Mouse (Mus musculus): ENCODE data around the gene Ctbp1. TPM values are rescaled to one million over a fixed set of nuclear protein-coding genes. Genes with fewer than 3 reads are reported as not detected.

Ctbp1 gene
- total RNA-seq, 2 experiments from 2014 or later = 208 to 209 TPM

GRCm38 (mm10) chr5:33247387-33247786, 27.4 kb downstream of the Ctbp1 start:
- DNase-seq (ENCODE audit: low spot score) = no peak
- intact Hi-C loops (cut with DNase I) = loop anchor here (1.0 kb wide), 1 partner anchor 44 kb away; no protein-coding TSS in a partner anchor

- DNase-seq (ENCODE audit: low spot score) = peak; percentile 76
- intact Hi-C loops (cut with DNase I) = no loop called here
These were observed 29.1 kb downstream of the Ctbp1 start for GRCm38 (mm10) chr5:33245701-33246100.

GRCm38 (mm10) chr5:33244377-33244920, 30.3 kb downstream of the Ctbp1 start:
- no peak for DNase-seq (ENCODE audit: low spot score)
- intact Hi-C loops (cut with DNase I) = no loop called here

GRCm38 (mm10) chr5:33239934-33240333, 34.9 kb downstream of the Ctbp1 start:
- intact Hi-C loops (cut with DNase I) = no loop called here
- no peak for DNase-seq (ENCODE audit: low spot score)

GRCm38 (mm10) chr5:33239111-33239714, 35.6 kb downstream of the Ctbp1 start:
- intact Hi-C loops (cut with DNase I) = no loop called here
- DNase-seq (ENCODE audit: low spot score) = no peak

GRCm38 (mm10) chr5:33238256-33238645, 36.5 kb downstream of the Ctbp1 start:
- DNase-seq (ENCODE audit: low spot score) = no peak
- intact Hi-C loops (cut with DNase I) = no loop called here

GRCm38 (mm10) chr5:33237600-33238255, 37.1 kb downstream of the Ctbp1 start:
- DNase-seq (ENCODE audit: low spot score) = no peak
- intact Hi-C loops (cut with DNase I) = no loop called here

GRCm38 (mm10) chr5:33234391-33235031, 40.3 kb downstream of the Ctbp1 start:
- peak; percentile 58 for DNase-seq (ENCODE audit: low spot score)

GRCm38 (mm10) chr5:33232791-33233190, 42.0 kb downstream of the Ctbp1 start:
- intact Hi-C loops (cut with DNase I) = no loop called here
- DNase-seq (ENCODE audit: low spot score) = no peak

More at GRCm38 (mm10) chr5:33234391-33235031, 40.3 kb downstream of the Ctbp1 start:
- intact Hi-C loops (cut with DNase I) = no loop called here

GRCm38 (mm10) chr5:33230285-33230684, 44.5 kb downstream of the Ctbp1 start:
- no peak for DNase-seq (ENCODE audit: low spot score)

GRCm38 (mm10) chr5:33228428-33228827, 46.4 kb downstream of the Ctbp1 start:
- intact Hi-C loops (cut with DNase I) = no loop called here
- no peak for DNase-seq (ENCODE audit: low spot score)

More at GRCm38 (mm10) chr5:33230285-33230684, 44.5 kb downstream of the Ctbp1 start:
- intact Hi-C loops (cut with DNase I) = no loop called here

- intact Hi-C loops (cut with DNase I) = no loop called here
- no peak for DNase-seq (ENCODE audit: low spot score)
These were observed 49.1 kb downstream of the Ctbp1 start for GRCm38 (mm10) chr5:33225673-33226072.

- intact Hi-C loops (cut with DNase I) = no loop called here
These were observed 50.3 kb downstream of the Ctbp1 start for GRCm38 (mm10) chr5:33224491-33224890.

GRCm38 (mm10) chr5:33222841-33223744, 51.7 kb downstream of the Ctbp1 start:
- intact Hi-C loops (cut with DNase I) = no loop called here
- DNase-seq (ENCODE audit: low spot score) = no peak

More at GRCm38 (mm10) chr5:33224491-33224890, 50.3 kb downstream of the Ctbp1 start:
- DNase-seq (ENCODE audit: low spot score) = no peak

GRCm38 (mm10) chr5:33222389-33222788, 52.4 kb downstream of the Ctbp1 start:
- intact Hi-C loops (cut with DNase I) = no loop called here
- DNase-seq (ENCODE audit: low spot score) = no peak

- intact Hi-C loops (cut with DNase I) = no loop called here
- no peak for DNase-seq (ENCODE audit: low spot score)
These were observed 54.3 kb downstream of the Ctbp1 start for GRCm38 (mm10) chr5:33220350-33221044.

GRCm38 (mm10) chr5:33219831-33220230, 55.0 kb downstream of the Ctbp1 start:
- no peak for DNase-seq (ENCODE audit: low spot score)
- intact Hi-C loops (cut with DNase I) = no loop called here

GRCm38 (mm10) chr5:33218746-33219449, 55.9 kb downstream of the Ctbp1 start:
- intact Hi-C loops (cut with DNase I) = no loop called here

GRCm38 (mm10) chr5:33218081-33218480, 56.7 kb downstream of the Ctbp1 start, which contains the start of gene Spon2:
Gene Spon2, minus strand, starts transcription at chr5:33218455.
- intact Hi-C loops (cut with DNase I) = no loop called here
- no peak for DNase-seq (ENCODE audit: low spot score)

More at GRCm38 (mm10) chr5:33218746-33219449, 55.9 kb downstream of the Ctbp1 start:
- no peak for DNase-seq (ENCODE audit: low spot score)

Data from heart, postnatal 25 days (tissue).